Mouse (Mus musculus) E14TG2a.4 (cell line): ENCODE measurements around the gene Ablim1.

Experiments
- CTCF ChIP-seq: conservative IDR thresholded peaks from 2 replicates; pipeline ENCODE4 v1.5.1; 2014; ENCODE audit warnings: low read length
- NANOG ChIP-seq: IDR thresholded peaks from 2 replicates; pipeline ENCODE4 v1.6.1; 2014; ENCODE audit warnings: borderline replicate concordance, low read length, mixed read lengths
- POU5F1 ChIP-seq: IDR thresholded peaks from 2 replicates; pipeline ENCODE4 v1.6.1; 2014; ENCODE audit warnings: low read length, borderline replicate concordance

DNA sequence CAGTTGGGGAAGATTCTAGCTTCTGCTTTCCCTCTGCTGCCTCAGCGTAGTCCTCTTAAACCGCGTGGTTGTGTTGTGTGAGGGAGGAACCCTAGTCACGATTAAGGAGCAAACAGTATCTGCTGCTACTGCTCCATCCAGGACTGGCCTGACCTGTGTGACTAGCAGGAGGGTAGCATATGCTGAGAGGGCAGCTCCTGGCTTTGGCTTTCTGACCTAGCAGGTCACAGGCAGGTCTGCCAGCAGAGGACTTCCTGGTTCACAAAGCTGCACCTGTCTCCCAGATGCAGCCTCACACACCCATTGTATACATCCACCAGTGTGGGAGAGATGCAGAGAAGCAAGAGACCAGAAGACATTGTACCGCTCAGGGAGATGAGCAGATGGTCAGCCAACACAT, 116.7 kb downstream of the Ablim1 start:
- TF ChIP-seq CTCF (no peak), POU5F1 (no peak), NANOG (no peak)
